Mouse (Mus musculus) thymus, adult 2 months (tissue): ENCODE measurements around the gene Tifa.

Experiments used
- CTCF ChIP-seq: fragments of 200-500 bp; IDR thresholded peaks from 2 replicates; pipeline ENCODE4 v1.5.1; 2012; ENCODE audit warnings: mild to moderate bottlenecking, control low read depth, low read length, moderate library complexity, borderline replicate concordance; ENCODE audit not compliant: control insufficient read depth, poor library complexity, insufficient read depth; ENCODE audit errors: extremely low read depth
- POLR2A ChIP-seq: fragments of 200-500 bp; IDR thresholded peaks from 2 replicates; pipeline ENCODE4 v1.6.1; 2012; ENCODE audit warnings: mild to moderate bottlenecking, low read length, control low read depth, moderate library complexity; ENCODE audit not compliant: control insufficient read depth, poor library complexity, insufficient read depth; ENCODE audit errors: extremely low read depth

- TF ChIP-seq CTCF (no peak), POLR2A (no peak)
Observed at GRCm38 (mm10) chr3:127793022-127793421, 3.4 kb downstream of the Tifa start.
